Mouse (Mus musculus): ENCODE data around the gene Fpr-rs3. TPM values are rescaled to one million over a fixed set of nuclear protein-coding genes. Genes with fewer than 3 reads are reported as not detected.

The Fpr-rs3 gene
- total RNA-seq (2023) = not detected

DNA sequence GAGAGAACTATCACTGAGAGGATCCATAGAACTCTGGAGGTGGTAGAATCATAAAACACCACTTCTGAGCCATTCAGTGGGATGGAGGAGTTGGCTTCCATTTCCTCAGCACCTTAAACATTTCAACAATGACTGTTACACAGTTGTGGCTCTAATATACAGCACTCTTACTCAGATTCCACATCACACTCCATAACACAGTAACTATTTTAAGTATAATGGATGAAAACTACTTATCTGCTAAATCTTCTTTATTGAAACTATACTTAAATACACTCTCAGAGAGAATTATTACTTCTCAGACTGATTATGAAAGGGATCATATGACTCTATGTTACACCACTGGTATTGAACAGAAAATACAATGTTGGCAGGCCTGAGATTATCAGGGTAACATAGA is at the start of gene Fpr-rs3:
Gene Fpr-rs3 (minus strand): TSS at position 101 of the 400 bp plus-strand sequence.

DNA sequence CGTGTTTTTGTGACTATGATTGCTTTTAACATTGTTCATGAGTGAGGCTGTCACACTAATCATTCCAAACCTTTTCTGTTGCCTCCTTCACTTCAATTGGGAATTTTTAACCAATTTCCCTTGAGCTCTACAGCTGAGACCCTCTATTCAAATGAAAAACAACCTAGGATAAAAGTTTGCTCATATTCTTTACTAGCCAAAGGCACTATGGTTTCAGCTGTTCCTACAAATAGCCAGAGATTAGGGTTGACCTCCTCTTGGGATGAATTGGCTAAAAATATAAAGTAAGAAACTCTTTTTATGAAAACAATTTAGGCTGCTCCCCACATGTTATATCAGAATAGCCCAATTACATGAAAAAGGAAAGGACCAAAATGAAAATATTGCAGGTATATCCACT is 28.4 kb downstream of the Fpr-rs3 start, which contains the start of gene Vmn2r110:
Gene Vmn2r110 (minus strand): TSS at position 101 of the 400 bp plus-strand sequence.

Other genes with a start within 250 kb of the Fpr-rs3 start
- gene Vmn1r224, start 210.7 kb downstream of the Fpr-rs3 start, total RNA-seq (2023) = not detected
- gene Vmn2r108, start 143.5 kb downstream of the Fpr-rs3 start, total RNA-seq (2023) = under 1 TPM in 1 of 2 experiments, not detected in 1; 0.12 TPM
- gene Vmn1r225, start 126.7 kb downstream of the Fpr-rs3 start, total RNA-seq (2023) = not detected
- not detected for gene Vmn2r109, start 60.1 kb downstream of the Fpr-rs3 start, total RNA-seq (2023)
- not detected for gene Vmn2r110, start 28.5 kb downstream of the Fpr-rs3 start, total RNA-seq (2023)
- gene Vmn1r226, start 58.0 kb upstream of the Fpr-rs3 start, total RNA-seq (2023) = not detected
- not detected for gene Vmn1r227, start 105.0 kb upstream of the Fpr-rs3 start, total RNA-seq (2023)
- not detected for gene Vmn1r228, start 161.3 kb upstream of the Fpr-rs3 start, total RNA-seq (2023)
- under 1 TPM in 1 of 2 experiments, not detected in 1; 0.09 TPM for gene Vmn1r229, start 186.7 kb upstream of the Fpr-rs3 start, total RNA-seq (2023)
- not detected for gene Vmn1r230, start 215.6 kb upstream of the Fpr-rs3 start, total RNA-seq (2023)

Measured in T-cell, adult 66 days (primary cell).